Mouse (Mus musculus): Measurements from ENCODE around the gene Msh4.

DNA sequence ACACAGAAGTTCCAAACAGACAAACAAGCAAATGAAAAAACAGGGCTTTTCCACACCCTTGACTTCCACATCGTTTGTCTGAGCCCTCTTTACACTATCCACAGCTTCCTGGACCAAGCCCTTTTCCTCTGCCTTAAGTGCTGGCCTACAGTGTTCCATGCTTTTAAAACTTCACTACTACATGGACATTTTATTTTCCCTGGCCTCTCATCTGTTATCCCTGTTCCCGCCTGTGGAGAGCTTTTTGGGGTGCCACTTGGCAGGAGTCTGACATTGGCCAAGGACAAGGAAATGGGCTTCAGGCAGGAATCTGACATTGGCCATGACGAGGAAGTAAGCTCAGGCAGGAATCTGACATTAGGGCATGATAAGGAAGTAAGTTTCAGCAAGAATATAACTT, 3.3 kb downstream of the Msh4 start:
- TF ChIP-seq CTCF (conservative IDR thresholded peaks at IDR 0.05 in 1 of 2, IDR thresholded peaks at IDR 0.05 in 1 of 2; ENCODE audit: low read depth in 2 of 2, low read length in 2 of 2) (no peak), CHD1 (IDR thresholded peaks at IDR 0.05; ENCODE audit: low read depth, low read length) (no peak), EP300 (IDR thresholded peaks at IDR 0.05; ENCODE audit: low read length) (no peak), JUN (IDR thresholded peaks at IDR 0.05; ENCODE audit: insufficient read depth, low read depth, low read length) (no peak), SMC3 (IDR thresholded peaks at IDR 0.05; ENCODE audit: low read depth, low read length) (no peak), HCFC1 (IDR thresholded peaks at IDR 0.05; ENCODE audit: low read depth, low read length) (no peak), ZNF384 (IDR thresholded peaks at IDR 0.05; ENCODE audit: low read depth, low read length) (no peak), TCF12 (IDR thresholded peaks at IDR 0.05; ENCODE audit: low read depth, low read length) (no peak), POLR2A (IDR thresholded peaks at IDR 0.05; ENCODE audit: low read depth, low read length) (no peak), PAX5 (IDR thresholded peaks at IDR 0.05; ENCODE audit: low read length) (no peak), USF2 (conservative IDR thresholded peaks at IDR 0.05; ENCODE audit: low read depth, low read length) (no peak)
